ENCODE assay signal across 29 mouse cellular contexts in genomic region chr13:59065677-59066076, GRCm38 (mm10).
DNase-seq lines count a peak whose midpoint lies in the region; ATAC-seq and TF ChIP-seq lines count a peak whose summit lies in the region.
"Had no signal": no experiment of that assay in that cellular context is flagged by ENCODE, and none has a peak within 500 bp of the region (broad histone marks: within the 10 kb centered on the region; RNA-seq: fewer than 3 reads in every experiment).

No protein-coding gene starts in this region.

- no peak overlapping the region for H3K9ac ChIP-seq in forebrain, embryonic 15.5 days (replicated peaks)
- H3K9ac ChIP-seq in forebrain, embryonic 11.5 days (ENCODE audit: low read length) = no peak overlapping the region
- H3K9ac ChIP-seq: embryonic facial prominence, embryonic 15.5 days; hindbrain, embryonic 13.5 days; limb, embryonic 13.5 days; liver, postnatal 0 days; midbrain, embryonic 13.5 days; neural tube, embryonic 13.5 days; stomach, embryonic 15.5 days had no signal

- no peak for DNase-seq in forebrain, embryonic 11.5 days (ENCODE audit: low spot score)
- DNase-seq in layer of hippocampus, adult 2 months (ENCODE audit: low spot score in 2 of 2) = peak; percentile 21 to 40
- DNase-seq in layer of hippocampus, adult 11-12 months (ENCODE audit: low spot score) = no peak
- DNase-seq in G1E (ENCODE audit: low spot score) = no peak
- DNase-seq in adrenal gland, postnatal 10 days = no peak
- no peak for DNase-seq in thymus, adult 2 months
- DNase-seq: adrenal gland, postnatal 25 days; cerebellum, adult 2 months; cerebellum, postnatal 14 days; gastrocnemius, postnatal 14 days; heart, postnatal 36 days; kidney, adult 11 months; kidney, postnatal 14 days; liver, postnatal 0 days; lung, postnatal 36 days; right cerebral cortex, postnatal 25 days; thymus, adult 18-20 months; thymus, postnatal 36 days had no signal

- 0 out of 2 replicates have a peak overlapping the region, but pooled peaks have one; percentile 45 for H3K27ac ChIP-seq in forebrain, embryonic 15.5 days (replicated peaks)
- no peak overlapping the region for H3K27ac ChIP-seq in forebrain, embryonic 11.5 days (ENCODE audit: low read depth, low read length)
- peak overlapping the region; percentile 73 for H3K27ac ChIP-seq in layer of hippocampus, adult 2 months
- peak overlapping the region; percentile 9; the same call in 1 of the 2 replicates for H3K27ac ChIP-seq in cortical plate, adult 2 months (ENCODE audit: insufficient read depth, low read length)
- no peak overlapping the region for H3K27ac ChIP-seq in thymus, adult 2 months (ENCODE audit: control insufficient read depth, insufficient read depth, low read length)
- H3K27ac ChIP-seq: embryonic facial prominence, embryonic 10.5 days; embryonic facial prominence, embryonic 15.5 days; heart, embryonic 10.5 days; hindbrain, embryonic 13.5 days; limb, embryonic 13.5 days; midbrain, embryonic 13.5 days; neural tube, embryonic 13.5 days; stomach, embryonic 15.5 days had no signal

- WGBS in forebrain, embryonic 15.5 days = 37% methylated on average over 3 of the region's 3 CpGs
- WGBS in forebrain, embryonic 11.5 days = 81% methylated on average over 3 of the region's 3 CpGs
- 87% methylated on average over 3 of the region's 3 CpGs for WGBS in thymus, adult 2 months

- no peaks in the 10 kb centered on the region for H3K27me3 ChIP-seq in forebrain, embryonic 15.5 days
- H3K27me3 ChIP-seq in forebrain, embryonic 11.5 days (ENCODE audit: control insufficient read depth, insufficient read depth, low read length) = no peaks in the 10 kb centered on the region
- H3K27me3 ChIP-seq in G1E (ENCODE audit: insufficient read depth, low read length) = no peaks in the 10 kb centered on the region
- H3K27me3 ChIP-seq in thymus, adult 2 months (ENCODE audit: control insufficient read depth, insufficient read depth, low read length) = no peaks in the 10 kb centered on the region
- H3K27me3 ChIP-seq: embryonic facial prominence, embryonic 15.5 days; hindbrain, embryonic 13.5 days; midbrain, embryonic 13.5 days; neural tube, embryonic 13.5 days; stomach, embryonic 15.5 days had no signal

- 0 out of 2 replicates have a peak, but pooled peaks cover 5% of the 10 kb centered on the region for H3K4me1 ChIP-seq in forebrain, embryonic 15.5 days
- H3K4me1 ChIP-seq in forebrain, embryonic 11.5 days (replicated peaks; ENCODE audit: control insufficient read depth, insufficient read depth, low read length) = no peaks in the 10 kb centered on the region
- H3K4me1 ChIP-seq in G1E (ENCODE audit: insufficient read depth, low read depth, low read length) = no peaks in the 10 kb centered on the region
- H3K4me1 ChIP-seq in cortical plate, adult 2 months (ENCODE audit: control insufficient read depth, insufficient read depth, low read length) = peaks cover 5% of the 10 kb centered on the region
- H3K4me1 ChIP-seq in thymus, adult 2 months (replicated peaks; ENCODE audit: control insufficient read depth, insufficient read depth, low read length) = no peaks in the 10 kb centered on the region
- H3K4me1 ChIP-seq: embryonic facial prominence, embryonic 10.5 days; embryonic facial prominence, embryonic 15.5 days; heart, embryonic 10.5 days; hindbrain, embryonic 13.5 days; limb, embryonic 13.5 days; midbrain, embryonic 13.5 days; neural tube, embryonic 13.5 days; stomach, embryonic 15.5 days had no signal

- TF ChIP-seq POLR2A in cortical plate, adult 2 months (IDR thresholded peaks at IDR 0.05; ENCODE audit: extremely low read depth, insufficient read depth, low read length) = no peak
- no peak for TF ChIP-seq POLR2A in thymus, adult 2 months (IDR thresholded peaks at IDR 0.05; ENCODE audit: control insufficient read depth, extremely low read depth, insufficient read depth, low read length, poor library complexity)

- no peaks in the 10 kb centered on the region for H3K9me3 ChIP-seq in forebrain, embryonic 15.5 days
- no peaks in the 10 kb centered on the region for H3K9me3 ChIP-seq in forebrain, embryonic 11.5 days (ENCODE audit: control insufficient read depth, low read length)
- peaks cover 56% of the 10 kb centered on the region for H3K9me3 ChIP-seq in G1E (replicated peaks)
- H3K9me3 ChIP-seq: embryonic facial prominence, embryonic 10.5 days; embryonic facial prominence, embryonic 15.5 days; heart, embryonic 10.5 days; hindbrain, embryonic 13.5 days; limb, embryonic 13.5 days; midbrain, embryonic 13.5 days; neural tube, embryonic 13.5 days; stomach, embryonic 15.5 days had no signal

- ATAC-seq in forebrain, embryonic 15.5 days (replicated peaks) = peak; percentile 83
- no peak for ATAC-seq in forebrain, embryonic 11.5 days (replicated peaks; ENCODE audit: low FRiP score)
- ATAC-seq in G1E (ENCODE audit: extremely low read depth, insufficient number of reproducible peaks, low FRiP score, poor library complexity, severe bottlenecking) = no peak
- ATAC-seq: liver, postnatal 0 days; midbrain, embryonic 13.5 days had no signal

- no peak for TF ChIP-seq CTCF in layer of hippocampus, adult 2 months (conservative IDR thresholded peaks at IDR 0.05)
- TF ChIP-seq CTCF in G1E (IDR thresholded peaks at IDR 0.05; ENCODE audit: low read depth, low read length) = no peak
- TF ChIP-seq CTCF in cortical plate, adult 2 months (IDR thresholded peaks at IDR 0.05; ENCODE audit: extremely low read depth, insufficient read depth, low read length) = no peak
- no peak for TF ChIP-seq CTCF in thymus, adult 2 months (IDR thresholded peaks at IDR 0.05; ENCODE audit: borderline replicate concordance, control insufficient read depth, extremely low read depth, insufficient read depth, low read length, poor library complexity)

- H3K36me3 ChIP-seq in forebrain, embryonic 15.5 days = no peaks in the 10 kb centered on the region
- H3K36me3 ChIP-seq in forebrain, embryonic 11.5 days (ENCODE audit: control insufficient read depth, insufficient read depth, low read length) = no peaks in the 10 kb centered on the region
- no peaks in the 10 kb centered on the region for H3K36me3 ChIP-seq in G1E (replicated peaks)
- no peaks in the 10 kb centered on the region for H3K36me3 ChIP-seq in thymus, adult 2 months (ENCODE audit: control insufficient read depth, insufficient read depth, low read length)
- H3K36me3 ChIP-seq: embryonic facial prominence, embryonic 10.5 days; embryonic facial prominence, embryonic 15.5 days; heart, embryonic 10.5 days; limb, embryonic 13.5 days; midbrain, embryonic 13.5 days; stomach, embryonic 15.5 days had no signal

- H3K4me2 ChIP-seq in forebrain, embryonic 15.5 days (replicated peaks) = no peak overlapping the region
- H3K4me2 ChIP-seq in forebrain, embryonic 11.5 days (ENCODE audit: low read depth, low read length, severe bottlenecking) = no peak overlapping the region
- H3K4me2 ChIP-seq: embryonic facial prominence, embryonic 15.5 days; hindbrain, embryonic 13.5 days; limb, embryonic 13.5 days; liver, embryonic 11.5 days; midbrain, embryonic 13.5 days; neural tube, embryonic 13.5 days; stomach, embryonic 15.5 days had no signal

- H3K4me3 ChIP-seq in forebrain, embryonic 15.5 days = no peak overlapping the region
- H3K4me3 ChIP-seq in forebrain, embryonic 11.5 days (ENCODE audit: low read depth, low read length) = no peak overlapping the region
- no peak overlapping the region for H3K4me3 ChIP-seq in layer of hippocampus, adult 2 months
- 0 out of 2 replicates have a peak overlapping the region, but pooled peaks have one; percentile 35 for H3K4me3 ChIP-seq in G1E (ENCODE audit: low read depth, low read length)
- H3K4me3 ChIP-seq in cortical plate, adult 2 months (ENCODE audit: insufficient read depth, low read length) = no peak overlapping the region
- no peak overlapping the region for H3K4me3 ChIP-seq in thymus, adult 2 months (ENCODE audit: control insufficient read depth, insufficient read depth, low read length)
- H3K4me3 ChIP-seq: embryonic facial prominence, embryonic 10.5 days; embryonic facial prominence, embryonic 15.5 days; heart, embryonic 10.5 days; hindbrain, embryonic 13.5 days; limb, embryonic 13.5 days; midbrain, embryonic 13.5 days; neural tube, embryonic 13.5 days; stomach, embryonic 15.5 days had no signal

Comparison
In these comparisons a context has a peak if more than half of its experiments do, and no peak if none do; other contexts are left out.
1. H3K27ac ChIP-seq: peak in forebrain, embryonic 15.5 days (single experiment), layer of hippocampus, adult 2 months (single experiment) and cortical plate, adult 2 months (single experiment); none in forebrain, embryonic 11.5 days (single experiment) and thymus, adult 2 months (single experiment).
2. DNase-seq: peak in layer of hippocampus, adult 2 months (2 of 2); none in forebrain, embryonic 11.5 days (single experiment), layer of hippocampus, adult 11-12 months (single experiment), G1E (single experiment), adrenal gland, postnatal 10 days (single experiment) and thymus, adult 2 months (single experiment).